Mouse (Mus musculus) lung, adult 2 months (tissue): Measurements from ENCODE around the gene Crispld2.

ENCODE experiments used
- CTCF ChIP-seq: fragments of 200-500 bp; IDR thresholded peaks from 2 replicates; pipeline ENCODE4 v1.5.1; 2011; ENCODE audit warnings: mild to moderate bottlenecking, low read length, control low read depth; ENCODE audit not compliant: insufficient read depth
- POLR2A ChIP-seq: fragments of 200-500 bp; IDR thresholded peaks from 2 replicates; pipeline ENCODE4 v1.6.1; 2011; ENCODE audit warnings: low read depth, mild to moderate bottlenecking, control low read depth, low read length, borderline replicate concordance; ENCODE audit errors: extremely low read depth

GRCm38 (mm10) chr8:120001712-120002111 is 9.5 kb downstream of the Crispld2 start:
- TF ChIP-seq POLR2A (no peak), CTCF (no peak)
